Comparison of ENCODE assay signal across 9 mouse cellular contexts in genomic region chr2:169035315-169035714, GRCm38 (mm10).
DNase-seq lines count a peak whose midpoint lies in the region; ATAC-seq and TF ChIP-seq lines count a peak whose summit lies in the region.
"Had no signal": no experiment of that assay in that cellular context is flagged by ENCODE, and none has a peak within 500 bp of the region (broad histone marks: within the 10 kb centered on the region; RNA-seq: fewer than 3 reads in every experiment).

No protein-coding gene starts in this region.

- 29% methylated on average over 3 of the region's 3 CpGs for WGBS in lung, adult 2 months

- no peaks in the 10 kb centered on the region for H3K4me1 ChIP-seq in lung, adult 2 months (ENCODE audit: control insufficient read depth, insufficient read depth, low read length)
- H3K4me1 ChIP-seq: limb, embryonic 15.5 days had no signal

- DNase-seq in adrenal gland, postnatal 36 days = peak; percentile 19 to 20
- no peak for DNase-seq in adrenal gland, postnatal 4 days (ENCODE audit: low spot score in 2 of 2)
- peak; percentile 25 to 31 for DNase-seq in left cerebral cortex, postnatal 14 days (ENCODE audit: low spot score in 2 of 2)
- no peak for DNase-seq in left cerebral cortex, adult 9 months (ENCODE audit: low spot score in 2 of 2)
- DNase-seq in R1 (ENCODE audit: low read depth, low spot score) = peak; percentile 67
- peak; percentile 13 for DNase-seq in lung, adult 2 months
- DNase-seq in thymus, postnatal 4 days = peak; percentile 70

- intact Hi-C loops in left cerebral cortex, postnatal 14 days (cut with DNase I) = no loop called here

- no peak for TF ChIP-seq POLR2A in lung, adult 2 months (IDR thresholded peaks at IDR 0.05; ENCODE audit: borderline replicate concordance, extremely low read depth, low read depth, low read length)

- H3K4me3 ChIP-seq in lung, adult 2 months (replicated peaks; ENCODE audit: extremely low read depth, low read depth, low read length) = no peak overlapping the region
- H3K4me3 ChIP-seq: limb, embryonic 15.5 days had no signal

- no peak for ATAC-seq in erythroblast, adult 5-6 weeks (replicated peaks; ENCODE audit: low FRiP score, poor library complexity, severe bottlenecking)

- TF ChIP-seq CTCF in lung, adult 2 months (IDR thresholded peaks at IDR 0.05; ENCODE audit: insufficient read depth, low read length) = peak; percentile 59

Comparison
In these comparisons a context has a peak if more than half of its experiments do, and no peak if none do; other contexts are left out.
1. DNase-seq: peak in adrenal gland, postnatal 36 days (2 of 2), left cerebral cortex, postnatal 14 days (2 of 2), R1 (single experiment), lung, adult 2 months (single experiment) and thymus, postnatal 4 days (single experiment); none in adrenal gland, postnatal 4 days (0 of 2) and left cerebral cortex, adult 9 months (0 of 2).